Mouse (Mus musculus) MEL (cell line): Measurements from ENCODE around the gene Papola. TPM values are rescaled to one million over a fixed set of nuclear protein-coding genes. Genes with fewer than 3 reads are reported as not detected.

Experiments used
- DNase-seq: peaks from one replicate; pipeline ENCODE4 v3.0.0; 2011; ENCODE audit warnings: low read depth, low spot score
- H3K27ac ChIP-seq: 2 replicates; pipeline ENCODE4 v1.5.1; 2012; ENCODE audit warnings: low read depth, mild to moderate bottlenecking, control low read depth, low read length, moderate library complexity; ENCODE audit not compliant: control insufficient read depth
- H3K27me3 ChIP-seq, 2 experiments: fragments of 150-350 bp in 1 of 2; sonication (generic) in 1 of 2; 2 replicates each; pipeline ENCODE4 v1.6.1; 2012; ENCODE audit warnings: low read length in 2 of 2, mild to moderate bottlenecking in 2 of 2, improper control_type of control experiment in 1 of 2, moderate library complexity in 1 of 2; ENCODE audit not compliant: insufficient read depth in 2 of 2, control insufficient read depth in 1 of 2
- H3K36me3 ChIP-seq, 2 experiments: 2 replicates each; pipeline ENCODE4 v1.6.1; 2012 to 2014; ENCODE audit warnings: low read length in 2 of 2, improper control_type of control experiment in 1 of 2, inconsistent platforms in 1 of 2, mild to moderate bottlenecking in 1 of 2; ENCODE audit not compliant: insufficient read depth in 2 of 2, control insufficient read depth in 1 of 2
- H3K4me1 ChIP-seq, 2 experiments: fragments of 150-350 bp in 1 of 2; sonication (generic) in 1 of 2; 2 replicates each; pipeline ENCODE4 v1.6.1; 2012; ENCODE audit warnings: low read length in 2 of 2, improper control_type of control experiment in 1 of 2, mild to moderate bottlenecking in 1 of 2; ENCODE audit not compliant: insufficient read depth in 2 of 2, control insufficient read depth in 1 of 2
- H3K4me3 ChIP-seq, 2 experiments: fragments of 150-350 bp in 1 of 2; sonication (generic) in 1 of 2; 2 replicates each; pipeline ENCODE4 v1.5.1; 2012; ENCODE audit warnings: low read depth in 2 of 2, low read length in 2 of 2, mild to moderate bottlenecking in 2 of 2, moderate library complexity in 2 of 2, control low read depth in 1 of 2, improper control_type of control experiment in 1 of 2; ENCODE audit not compliant: control insufficient read depth in 1 of 2, insufficient read depth in 1 of 2
- H3K79me2 ChIP-seq: 2 replicates; pipeline ENCODE4 v1.6.1; 2012; ENCODE audit warnings: mild to moderate bottlenecking, low read length, moderate library complexity; ENCODE audit not compliant: control insufficient read depth, poor library complexity, insufficient read depth
- H3K9ac ChIP-seq: 2 replicates; pipeline ENCODE4 v1.6.1; 2012; ENCODE audit warnings: low read depth, mild to moderate bottlenecking, control low read depth, low read length, moderate library complexity; ENCODE audit not compliant: control insufficient read depth, poor library complexity, severe bottlenecking
- H3K9me3 ChIP-seq: fragments of 150-350 bp; sonication (generic); replicated peaks from 2 replicates; pipeline ENCODE4 v1.6.1; 2012; ENCODE audit warnings: mild to moderate bottlenecking, low read length, improper control_type of control experiment, moderate library complexity; ENCODE audit not compliant: insufficient read depth
- CHD1 ChIP-seq: IDR thresholded peaks from 2 replicates; pipeline ENCODE4 v1.6.1; 2012; ENCODE audit warnings: low read depth, mild to moderate bottlenecking, inconsistent platforms, low read length, improper control_type of control experiment
- CHD2 ChIP-seq: IDR thresholded peaks from 2 replicates; pipeline ENCODE4 v1.6.1; 2011; ENCODE audit warnings: low read length, improper control_type of control experiment
- CTCF ChIP-seq, 3 experiments: IDR thresholded peaks in 2 of 3; conservative IDR thresholded peaks in 1 of 3; 2 replicates each; pipeline ENCODE4 v1.5.1; 2011 to 2012; ENCODE audit warnings: low read length in 3 of 3, low read depth in 2 of 3, mild to moderate bottlenecking in 2 of 3, improper control_type of control experiment in 1 of 3, inconsistent platforms in 1 of 3, mixed read lengths in 1 of 3, moderate library complexity in 1 of 3; ENCODE audit not compliant: control insufficient read depth in 1 of 3, insufficient read depth in 1 of 3, poor library complexity in 1 of 3, severe bottlenecking in 1 of 3
- E2F4 ChIP-seq: IDR thresholded peaks from 2 replicates; pipeline ENCODE4 v1.6.1; 2011; ENCODE audit warnings: low read depth, low read length, improper control_type of control experiment, borderline replicate concordance
- EP300 ChIP-seq, 2 experiments: IDR thresholded peaks; 2 replicates each; pipeline ENCODE4 v1.6.1; 2011; ENCODE audit warnings: improper control_type of control experiment in 2 of 2, low read length in 2 of 2, low read depth in 1 of 2, mild to moderate bottlenecking in 1 of 2
- GABPA ChIP-seq: IDR thresholded peaks from 2 replicates; pipeline ENCODE4 v1.6.1; 2012; ENCODE audit warnings: low read depth, mild to moderate bottlenecking, inconsistent platforms, low read length, improper control_type of control experiment, moderate library complexity
- JUND ChIP-seq: IDR thresholded peaks from 2 replicates; pipeline ENCODE4 v1.6.1; 2011; ENCODE audit warnings: low read depth, mild to moderate bottlenecking, improper control_type of control experiment, low read length
- MAFK ChIP-seq: IDR thresholded peaks from 2 replicates; pipeline ENCODE4 v1.6.1; 2011; ENCODE audit warnings: low read depth, mild to moderate bottlenecking, low read length, improper control_type of control experiment, borderline replicate concordance
- MAZ ChIP-seq: IDR thresholded peaks from 2 replicates; pipeline ENCODE4 v1.6.1; 2012; ENCODE audit warnings: low read depth, mild to moderate bottlenecking, inconsistent platforms, low read length, improper control_type of control experiment
- MYC ChIP-seq: IDR thresholded peaks from 2 replicates; pipeline ENCODE4 v1.6.1; 2011; ENCODE audit warnings: low read depth, mild to moderate bottlenecking, low read length, improper control_type of control experiment, moderate library complexity
- POLR2AphosphoS5 ChIP-seq: IDR thresholded peaks from 2 replicates; pipeline ENCODE4 v1.6.1; 2012; ENCODE audit warnings: low read depth, borderline replicate concordance, mild to moderate bottlenecking, inconsistent platforms, low read length, moderate library complexity, mixed read lengths
- RCOR1 ChIP-seq: IDR thresholded peaks from 2 replicates; pipeline ENCODE4 v1.6.1; 2012; ENCODE audit warnings: low read depth, mild to moderate bottlenecking, inconsistent platforms, low read length, improper control_type of control experiment
- TBP ChIP-seq: IDR thresholded peaks from 2 replicates; pipeline ENCODE4 v1.8.0; 2011; ENCODE audit warnings: low read depth, low read length, improper control_type of control experiment
- TCF12 ChIP-seq: IDR thresholded peaks from 2 replicates; pipeline ENCODE4 v1.6.1; 2014; ENCODE audit warnings: low read depth, mild to moderate bottlenecking, inconsistent platforms, low read length, improper control_type of control experiment, moderate library complexity
- USF1 ChIP-seq: IDR thresholded peaks from 2 replicates; pipeline ENCODE4 v1.6.1; 2014; ENCODE audit warnings: low read depth, mild to moderate bottlenecking, inconsistent platforms, low read length, improper control_type of control experiment, moderate library complexity
- USF2 ChIP-seq, 2 experiments: IDR thresholded peaks; 2 replicates each; pipeline ENCODE4 v1.6.1; 2011 to 2012; ENCODE audit warnings: improper control_type of control experiment in 2 of 2, low read length in 2 of 2, borderline replicate concordance in 1 of 2, inconsistent platforms in 1 of 2, low read depth in 1 of 2, mild to moderate bottlenecking in 1 of 2; ENCODE audit not compliant: insufficient read depth in 1 of 2
- ZC3H11A ChIP-seq: IDR thresholded peaks from 2 replicates; pipeline ENCODE4 v1.6.1; 2012; ENCODE audit warnings: low read depth, mild to moderate bottlenecking, inconsistent platforms, low read length, improper control_type of control experiment
- ZNF384 ChIP-seq: IDR thresholded peaks from 2 replicates; pipeline ENCODE4 v1.6.1; 2012; ENCODE audit warnings: low read depth, mild to moderate bottlenecking, inconsistent platforms, low read length, improper control_type of control experiment
- polyA plus RNA-seq, 2 experiments: library from polyadenylated mRNA; stranded (reverse) in 1 of 2; unstranded in 1 of 2; fragments of >175 nt in 1 of 2; fragments of >200 nt in 1 of 2; gene quantifications; 2 replicates each; pipeline versions ENCODE4 v1.2.1 to v1.2.4; 2012; ENCODE audit warnings: low replicate concordance in 2 of 2, low read depth in 1 of 2; ENCODE audit not compliant: insufficient read length in 2 of 2, insufficient read depth in 1 of 2, missing spikeins in 1 of 2
- total RNA-seq: library from RNA; depleted of rRNA; stranded (reverse); fragments of 300-350 nt; gene quantifications from 2 replicates; pipeline ENCODE4 v1.2.3, GENCODE M21; 2012

Gene Papola
- total and polyA plus RNA-seq, 3 experiments = 144 to 329 (median 193) TPM

- Histone ChIP-seq H3K27ac (peak overlapping the region; percentile 91), H3K9ac (no peak overlapping the region)
- TF ChIP-seq CTCF (IDR thresholded peaks at IDR 0.05 in 2 of 3, conservative IDR thresholded peaks at IDR 0.05 in 1 of 3; ENCODE audit: control insufficient read depth in 1 of 3, insufficient read depth in 1 of 3, low read depth in 2 of 3, low read length in 3 of 3, poor library complexity in 1 of 3, severe bottlenecking in 1 of 3) (no peak), TBP (no peak), EP300 (IDR thresholded peaks at IDR 0.05; ENCODE audit: low read depth in 1 of 2, low read length in 2 of 2) (peak; percentile 24 to 33; a peak in 2 of 4 replicates), USF1 (peak; percentile 69), ZNF384 (peak; percentile 59), USF2 (IDR thresholded peaks at IDR 0.05; ENCODE audit: borderline replicate concordance in 1 of 2, insufficient read depth in 1 of 2, low read depth in 1 of 2, low read length in 2 of 2) (no peak), TCF12 (no peak), ZC3H11A (no peak), CHD1 (no peak)
Observed at GRCm38 (mm10) chr12:105825266-105825665, 40.8 kb downstream of the Papola start.

GRCm38 (mm10) chr12:105832541-105832940 lies 48.0 kb downstream of the Papola start:
- H3K9ac ChIP-seq = no peak overlapping the region
- H3K36me3 ChIP-seq = peaks cover 0 to 54% of the 10 kb centered on the region in 2 experiments; a peak in 2 of 4 replicates
- no peaks in the 10 kb centered on the region for H3K79me2 ChIP-seq
- no peak for DNase-seq
- no peaks in the 10 kb centered on the region for H3K9me3 ChIP-seq
- no peak overlapping the region for H3K27ac ChIP-seq
- no peaks in the 10 kb centered on the region for H3K27me3 ChIP-seq
- H3K4me3 ChIP-seq = no peak overlapping the region
- no peak for TF ChIP-seq MAZ
- no peak for TF ChIP-seq ZC3H11A
- TF ChIP-seq GABPA = no peak
- TF ChIP-seq JUND = no peak
- TF ChIP-seq USF1 = no peak
- no peak for TF ChIP-seq MYC
- no peak for TF ChIP-seq MAFK
- TF ChIP-seq RCOR1 = no peak
- no peak for TF ChIP-seq POLR2AphosphoS5
- TF ChIP-seq E2F4 = no peak
- no peak for TF ChIP-seq CHD2
- no peak for TF ChIP-seq TBP
- no peak for TF ChIP-seq CTCF (IDR thresholded peaks at IDR 0.05 in 2 of 3, conservative IDR thresholded peaks at IDR 0.05 in 1 of 3; ENCODE audit: control insufficient read depth in 1 of 3, insufficient read depth in 1 of 3, low read depth in 2 of 3, low read length in 3 of 3, poor library complexity in 1 of 3, severe bottlenecking in 1 of 3)
- no peaks in the 10 kb centered on the region for H3K4me1 ChIP-seq

More at GRCm38 (mm10) chr12:105825266-105825665, 40.8 kb downstream of the Papola start:
- Histone ChIP-seq H3K4me1 (peaks cover 9 to 21% of the 10 kb centered on the region in 2 experiments), H3K9me3 (no peaks in the 10 kb centered on the region), H3K36me3 (peaks cover 33 to 45% of the 10 kb centered on the region in 2 experiments), H3K27me3 (no peaks in the 10 kb centered on the region), H3K4me3 (no peak overlapping the region), H3K79me2 (no peaks in the 10 kb centered on the region)
- peak; percentile 41 for DNase-seq
